Mouse (Mus musculus): ENCODE results near the gene Pip4k2a. TPM values are rescaled to one million over a fixed set of nuclear protein-coding genes. Genes with fewer than 3 reads are reported as not detected.

The Pip4k2a gene
- total RNA-seq, 2 experiments from 2014 or later: 63.0 to 123 TPM

DNA sequence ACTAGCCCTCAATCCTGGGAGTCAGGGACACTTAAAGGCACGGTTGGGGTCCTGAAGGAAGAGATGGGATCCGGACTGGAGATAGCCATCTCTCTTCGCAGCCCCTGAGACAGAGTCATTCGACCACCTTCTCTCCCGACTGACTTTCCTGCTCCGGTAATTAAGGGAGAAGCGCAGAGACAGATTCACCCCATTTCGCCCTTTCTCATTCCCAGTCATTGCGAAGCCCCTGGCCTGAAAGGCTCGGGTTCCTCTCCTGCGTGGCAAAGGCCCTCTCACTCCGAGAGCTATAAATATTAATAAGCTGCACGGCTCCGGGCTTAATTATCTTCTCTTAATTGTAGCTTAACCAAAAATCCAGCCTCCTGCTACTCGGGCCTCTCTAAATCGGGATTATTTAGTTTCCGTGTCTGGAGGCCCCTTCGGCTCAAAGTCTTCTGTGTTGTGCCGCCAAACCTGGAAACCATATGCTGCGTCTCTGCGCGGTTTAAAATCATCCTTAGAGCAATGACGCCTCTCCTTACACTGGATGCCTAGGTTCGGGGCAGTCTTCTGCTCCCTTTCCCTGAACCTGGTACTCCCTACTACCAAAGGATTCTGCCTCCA is 197.2 kb downstream of the Pip4k2a start:
- ATAC-seq (ENCODE audit: poor library complexity, severe bottlenecking): no peak

DNA sequence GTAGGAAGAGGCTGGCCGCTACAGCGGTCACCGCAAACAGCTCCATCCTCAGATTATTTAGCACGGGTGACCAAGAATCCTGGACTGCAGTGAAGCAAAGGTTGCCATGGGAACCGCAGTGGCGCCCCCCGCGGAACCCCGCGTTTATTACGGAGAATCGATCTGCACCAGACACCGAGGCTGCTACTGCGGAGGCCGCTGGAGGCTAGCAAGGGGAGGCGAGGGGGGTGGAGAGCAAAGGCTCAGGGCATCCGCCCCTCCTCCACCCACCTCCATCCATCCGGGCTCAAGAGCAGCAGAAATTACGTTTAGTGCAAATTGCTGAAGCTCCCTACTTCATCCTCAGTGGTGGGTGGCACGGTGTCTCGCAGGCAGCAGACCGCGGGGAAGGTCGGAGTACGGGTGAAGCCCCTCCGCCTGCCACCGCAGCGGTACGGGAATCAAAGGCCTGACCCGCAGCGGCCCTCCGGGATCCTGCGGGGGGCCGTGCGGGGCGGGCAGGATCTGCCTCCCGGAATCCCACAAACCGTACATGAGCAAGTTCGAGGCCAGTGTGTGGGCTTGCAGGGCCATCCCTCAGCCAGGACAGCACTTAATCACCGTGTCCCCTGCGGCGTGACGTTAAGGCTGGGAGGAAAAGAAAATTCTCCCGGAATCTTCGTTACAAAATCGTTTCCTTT is 197.8 kb downstream of the Pip4k2a start:
- peak; percentile 12; the same call in 1 of the 2 replicates for ATAC-seq (ENCODE audit: poor library complexity, severe bottlenecking)

DNA sequence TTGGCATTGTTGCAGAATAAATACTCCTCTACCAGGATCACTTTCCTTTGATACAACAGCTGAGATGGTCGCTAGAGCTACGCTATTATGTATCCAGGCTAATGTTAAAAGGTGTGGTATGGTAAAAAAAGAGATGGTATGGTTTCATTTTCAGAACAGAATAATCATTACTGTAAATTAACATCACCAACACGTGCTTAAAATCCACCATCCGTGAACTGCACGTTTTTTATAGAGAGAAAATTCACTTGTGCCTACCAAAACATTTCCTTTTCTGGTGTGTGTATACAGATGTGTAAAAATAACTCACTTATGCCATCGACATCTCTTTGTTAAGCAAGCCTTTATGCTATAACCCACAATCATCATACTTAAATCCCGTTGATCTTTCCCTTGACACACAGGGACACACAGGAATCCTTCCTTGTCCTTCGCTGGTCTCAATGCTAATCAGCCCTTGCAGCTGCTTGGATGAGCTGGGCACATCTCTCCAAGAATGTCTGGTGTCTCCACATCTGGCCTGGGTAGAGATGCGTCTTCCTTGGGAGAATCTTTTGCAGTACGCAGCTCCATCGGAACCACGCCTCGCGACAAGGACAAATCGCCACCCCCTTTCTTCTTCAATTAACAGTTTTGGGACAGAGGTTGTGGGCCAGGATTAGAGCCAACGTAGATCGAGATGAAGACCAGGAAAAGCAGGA is 198.5 kb downstream of the Pip4k2a start:
- ATAC-seq (ENCODE audit: poor library complexity, severe bottlenecking): no peak

DNA sequence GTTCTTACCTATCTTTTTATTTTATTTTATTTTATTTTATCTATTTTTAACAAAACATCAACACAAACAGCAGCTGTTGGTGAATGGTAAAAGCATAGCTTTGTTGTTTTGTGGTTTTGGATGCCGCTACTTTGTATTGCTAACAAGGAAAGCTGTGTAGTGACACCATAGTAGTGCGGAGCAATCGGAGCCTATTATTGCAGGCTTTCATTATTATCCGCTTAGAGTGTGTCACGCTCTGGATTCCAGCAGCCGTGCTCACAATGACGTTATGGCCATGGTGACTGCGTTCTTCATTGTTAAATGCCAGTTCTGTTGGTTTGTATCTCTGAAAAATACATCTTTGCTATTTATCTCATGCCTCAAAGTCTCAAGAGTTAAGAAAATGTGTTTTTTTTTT is 200.2 kb downstream of the Pip4k2a start:
- ATAC-seq (ENCODE audit: poor library complexity, severe bottlenecking): no peak

DNA sequence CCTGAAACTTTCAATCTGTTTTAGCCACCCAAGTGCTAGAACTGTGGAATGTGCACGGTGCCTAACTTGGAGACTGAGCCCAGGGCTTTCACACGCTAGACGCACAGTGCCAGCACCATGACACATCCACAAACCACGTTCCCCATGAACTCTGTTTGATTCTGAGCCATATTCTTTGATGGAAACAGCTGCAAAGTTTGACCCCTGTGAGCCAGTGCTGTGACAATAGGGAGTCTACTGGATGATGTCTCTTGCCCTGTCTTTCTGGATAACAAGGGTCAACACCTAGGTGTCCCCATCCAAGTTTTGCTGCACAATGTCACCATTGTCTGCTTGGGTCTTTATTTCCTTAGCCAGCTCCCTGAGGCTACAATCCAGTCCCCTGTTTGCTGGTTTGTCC is 203.7 kb downstream of the Pip4k2a start:
- no peak for ATAC-seq (ENCODE audit: poor library complexity, severe bottlenecking)

Other genes starting within 250 kb of the Pip4k2a start
- 2.1 and 3.0 TPM in 2 replicates for gene 4930426L09Rik, start 217 bp upstream of the Pip4k2a start, total RNA-seq (2015)
- gene 4930426L09Rik, start 217 bp upstream of the Pip4k2a start, total RNA-seq (2017): 0.53 and 0.59 TPM in 2 replicates
- gene Armc3, start 201.2 kb upstream of the Pip4k2a start, total RNA-seq (2015): 1.0 and 1.6 TPM in 2 replicates
- 0.98 and 1.2 TPM in 2 replicates for gene Armc3, start 201.2 kb upstream of the Pip4k2a start, total RNA-seq (2017)